Mouse (Mus musculus) Patski (cell line): ENCODE measurements at regions not wholly inside any gene's neighbourhood (a gene's known extent, or its start where the extent isn't known, plus 50 kb on each side); places are given as distances from the start of the nearest gene placed in this dataset.

Experiments
- ATAC-seq: fragments of 100-300 bp; one replicate; pipeline ENCODE4 v1.8.0; 2021
- CTCF ChIA-PET: fragments of 350-600 bp; sonication (Branson Sonifier 250); formaldehyde crosslinking; loops from one replicate; lab custom pipeline; 2022; ENCODE audit warnings: inconsistent platforms; lab: Charles Lee
- POLR2A ChIA-PET: fragments of 350-600 bp; sonication (Branson Sonifier 250); formaldehyde crosslinking; loops from one replicate; lab custom pipeline; 2022; ENCODE audit warnings: antibody characterized with exemption, inconsistent platforms; lab: Charles Lee
- DNase-seq: peaks from one replicate; pipeline ENCODE4 v3.0.0-alpha.2; 2011; ENCODE audit warnings: low read depth, low spot score
- H3K27me3 ChIP-seq: fragments of 371-371 bp; one replicate; pipeline ENCODE4 v1.5.1; 2021
- CTCF ChIP-seq: fragments of 100-300 bp; IDR thresholded peaks from one replicate; pipeline ENCODE4 v1.5.1; 2021
- in situ Hi-C: fragments of 300-500 bp; cut with MboI; formaldehyde crosslinking; loops from 3 replicates; pipeline ENCODE4 v1.11.1; 2018; ENCODE audit warnings: low pct_unique_long_range_greater_than_20kb, mixed read lengths

- no peak for ATAC-seq
- H3K27me3 ChIP-seq, result no peaks in the 10 kb centered on the region
- in situ Hi-C loops, result loop anchor here (25.0 kb wide), 1 partner anchor 1398 kb away; the partner anchor contains the start of gene Zxdc
- ChIA-PET CTCF (no interaction called here), POLR2A (interaction anchor here (0.8 kb wide), 1 partner anchor 12 kb away, joined by 3 read pairs; no protein-coding TSS in a partner anchor)
- TF ChIP-seq CTCF, result no peak
- no peak for DNase-seq
Measured at GRCm38 (mm10) chr6:88964071-88964470, 62.0 kb downstream of the Tpra1 start.

DNA sequence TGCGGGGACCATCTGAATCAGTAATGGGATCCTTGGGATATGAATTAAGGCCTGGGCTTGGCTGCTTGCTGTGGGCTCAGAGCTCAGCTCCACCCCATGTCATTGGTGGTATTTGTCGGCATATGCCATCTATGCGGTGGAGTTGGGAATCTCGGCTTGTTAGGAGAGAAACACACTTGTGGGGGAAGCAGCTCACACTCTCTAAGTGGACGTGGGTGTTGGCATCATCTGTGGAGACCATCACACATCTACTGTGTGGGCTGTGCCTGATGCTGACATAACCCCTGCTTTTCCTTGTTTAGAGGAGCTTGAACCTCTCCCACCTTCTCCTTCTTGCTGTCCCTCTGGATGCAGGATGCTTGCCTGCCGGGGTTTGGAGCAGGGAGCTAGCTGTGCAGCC lies 62.9 kb downstream of the Tpra1 start:
- ATAC-seq (no peak), DNase-seq (no peak)
- TF ChIP-seq CTCF, result no peak
- in situ Hi-C loops, result loop anchor here (25.0 kb wide), 1 partner anchor 1397 kb away; the partner anchor contains the start of gene Zxdc
- CTCF ChIA-PET, result interaction anchor here (0.8 kb wide), 1 partner anchor 23 kb away, joined by 3 read pairs; no protein-coding TSS in a partner anchor
- POLR2A ChIA-PET, result interaction anchor here (0.6 kb wide), 1 partner anchor 42 kb away, joined by 4 read pairs; no protein-coding TSS in a partner anchor
- no peaks in the 10 kb centered on the region for H3K27me3 ChIP-seq

GRCm38 (mm10) chr6:88965361-88966226 lies 63.5 kb downstream of the Tpra1 start:
- TF ChIP-seq CTCF, result no peak
- ChIA-PET POLR2A (interaction anchor here (0.6 kb wide), 1 partner anchor 42 kb away, joined by 4 read pairs; no protein-coding TSS in a partner anchor), CTCF (interaction anchor here (0.8 kb wide), 1 partner anchor 24 kb away, joined by 3 read pairs; no protein-coding TSS in a partner anchor)
- DNase-seq (no peak), ATAC-seq (no peak)
- H3K27me3 ChIP-seq, result no peaks in the 10 kb centered on the region
- in situ Hi-C loops, result loop anchor here (25.0 kb wide), 1 partner anchor 1397 kb away; the partner anchor contains the start of gene Zxdc

DNA sequence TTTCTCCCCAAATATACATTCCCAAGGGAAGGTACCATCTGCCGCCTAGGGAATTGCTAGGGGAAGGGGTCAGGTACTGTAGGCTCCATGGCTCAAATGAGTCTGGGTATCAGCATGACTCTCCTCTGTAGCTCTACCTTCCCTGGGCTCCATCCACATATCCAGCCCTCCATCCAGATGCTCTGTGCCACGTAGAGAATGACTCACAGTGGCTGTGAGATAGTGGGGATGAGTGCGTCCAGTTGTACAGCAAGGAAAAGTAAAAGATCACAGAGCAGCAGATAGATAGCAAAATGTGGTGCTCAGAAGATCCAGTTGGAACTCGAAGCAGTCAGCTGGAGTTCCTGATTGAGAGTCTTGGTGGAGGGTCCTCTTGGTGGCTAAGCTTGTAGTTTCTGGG lies 64.5 kb downstream of the Tpra1 start:
- no peaks in the 10 kb centered on the region for H3K27me3 ChIP-seq
- no peak for DNase-seq
- ChIA-PET POLR2A (no interaction called here), CTCF (interaction anchor here (1.5 to 2.8 kb wide), 2 partner anchors 10 to 13 kb away, joined by 6 to 10 read pairs; no protein-coding TSS in a partner anchor)
- no peak for ATAC-seq
- TF ChIP-seq CTCF, result no peak
- in situ Hi-C loops, result loop anchor here (25.0 kb wide), 1 partner anchor 1396 kb away; the partner anchor contains the start of gene Zxdc

DNA sequence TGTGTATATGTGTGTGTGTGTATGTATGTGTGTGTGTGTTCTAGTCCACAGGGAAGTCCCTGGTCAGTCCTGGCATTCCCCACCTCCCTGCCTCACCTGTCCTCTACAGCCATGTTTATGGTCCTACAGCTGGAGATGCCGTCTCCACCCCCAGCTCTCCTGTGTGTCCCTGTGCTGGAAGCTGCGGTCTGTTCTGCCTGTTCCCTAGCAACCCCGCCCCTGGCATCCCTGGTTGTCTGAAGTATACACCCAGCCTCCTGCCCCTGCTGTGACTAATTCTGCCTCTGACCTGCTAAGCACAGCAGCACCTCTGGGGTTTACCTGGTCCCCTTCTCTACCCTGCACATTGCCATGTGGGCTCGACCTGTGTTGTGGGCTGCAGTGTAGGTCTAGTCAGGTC lies 66.8 kb downstream of the Tpra1 start:
- TF ChIP-seq CTCF, result no peak
- in situ Hi-C loops, result loop anchor here (25.0 kb wide), 1 partner anchor 1393 kb away; the partner anchor contains the start of gene Zxdc
- H3K27me3 ChIP-seq, result no peaks in the 10 kb centered on the region
- no peak for DNase-seq
- no peak for ATAC-seq
- ChIA-PET CTCF (interaction anchor here (1.1 to 2.8 kb wide), 2 partner anchors 13 to 382 kb away, joined by 3 to 10 read pairs; no protein-coding TSS in a partner anchor), POLR2A (no interaction called here)

DNA sequence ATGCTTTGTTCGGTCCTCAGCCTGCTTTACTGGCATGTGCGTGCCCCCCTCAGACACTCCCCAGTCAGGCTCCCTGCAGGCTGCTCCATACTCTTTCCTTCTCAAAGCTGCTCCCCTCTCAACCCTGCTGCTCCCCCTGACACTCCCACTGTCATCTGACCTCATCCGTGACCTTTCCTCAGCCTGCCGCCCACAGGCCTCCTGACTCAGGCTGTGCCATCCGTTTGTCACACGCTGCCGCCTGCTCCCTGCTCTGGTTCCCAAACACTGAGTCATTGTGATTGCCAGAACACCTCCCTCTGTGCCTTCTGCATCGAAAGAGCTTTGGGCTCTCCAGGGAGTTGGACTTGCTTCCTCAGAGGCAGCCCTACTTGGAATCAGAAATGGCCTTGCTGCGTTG lies 69.7 kb downstream of the Tpra1 start:
- ATAC-seq (peak; percentile 79), DNase-seq (peak; percentile 46)
- in situ Hi-C loops, result loop anchor here (5.0 to 25.0 kb wide), 2 partner anchors 34 to 1391 kb away; partner anchors contain the start of gene Zxdc
- no peaks in the 10 kb centered on the region for H3K27me3 ChIP-seq
- ChIA-PET POLR2A (interaction anchor here (0.8 kb wide), 1 partner anchor 374 kb away, joined by 3 read pairs; no protein-coding TSS in a partner anchor), CTCF (interaction anchor here (0.8 to 1.3 kb wide), 3 partner anchors 8 to 30 kb away, joined by 3 to 7 read pairs (median 3); no protein-coding TSS in a partner anchor)
- no peak for TF ChIP-seq CTCF

GRCm38 (mm10) chr6:88974457-88974856 lies 72.4 kb downstream of the Tpra1 start:
- no peak for TF ChIP-seq CTCF
- ATAC-seq (no peak), DNase-seq (no peak)
- POLR2A ChIA-PET, result interaction anchor here (0.9 kb wide), 1 partner anchor 38 kb away, joined by 4 read pairs; no protein-coding TSS in a partner anchor
- CTCF ChIA-PET, result no interaction called here
- H3K27me3 ChIP-seq, result no peaks in the 10 kb centered on the region
- in situ Hi-C loops, result loop anchor here (5.0 to 25.0 kb wide), 2 partner anchors 37 to 1388 kb away; partner anchors contain the start of gene Zxdc

DNA sequence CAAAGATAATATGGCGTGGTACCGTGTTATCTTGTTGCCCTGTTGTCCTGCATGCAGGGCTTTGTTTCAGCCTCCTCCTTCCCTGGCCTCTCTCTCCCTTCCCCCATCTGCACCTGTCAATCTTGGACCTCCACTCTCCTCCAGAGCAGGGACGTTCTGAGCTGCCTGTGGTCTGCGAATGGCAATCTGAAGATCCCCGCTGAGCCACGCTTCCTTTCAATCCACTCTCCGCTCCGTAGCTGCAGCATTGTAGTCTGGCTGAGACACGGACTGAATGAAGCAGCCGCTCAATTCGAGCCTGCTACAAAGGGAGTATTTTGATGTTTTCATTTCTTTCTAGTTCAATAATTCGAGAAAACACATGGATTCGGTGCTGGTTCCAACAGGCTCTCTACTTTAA lies 74.5 kb downstream of the Tpra1 start:
- in situ Hi-C loops, result no loop called here
- DNase-seq (no peak), ATAC-seq (no peak)
- H3K27me3 ChIP-seq, result no peaks in the 10 kb centered on the region
- ChIA-PET POLR2A (no interaction called here), CTCF (interaction anchor here (1.8 kb wide), 1 partner anchor 15 kb away, joined by 6 read pairs; no protein-coding TSS in a partner anchor)
- TF ChIP-seq CTCF, result no peak

DNA sequence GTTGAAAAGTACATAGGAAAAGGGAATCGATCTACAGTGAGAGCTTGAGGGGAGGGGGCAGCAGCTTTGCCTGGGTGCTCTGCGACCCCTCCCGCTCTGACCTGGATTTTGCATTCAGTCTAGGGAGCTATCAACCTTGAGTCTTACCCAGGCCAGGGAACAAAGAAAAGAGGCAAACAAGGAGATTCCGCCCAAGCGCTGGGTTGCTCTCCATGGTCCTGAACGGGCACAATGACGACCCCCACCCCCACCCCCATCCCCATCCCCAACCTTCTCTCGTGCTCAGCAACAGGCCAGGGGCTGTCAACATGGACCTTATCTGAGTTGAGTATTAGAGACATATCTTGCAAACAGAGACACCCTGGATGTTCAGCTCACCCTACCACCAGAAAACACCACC lies 74.9 kb downstream of the Tpra1 start:
- POLR2A ChIA-PET, result no interaction called here
- no peaks in the 10 kb centered on the region for H3K27me3 ChIP-seq
- no peak for ATAC-seq
- no peak for DNase-seq
- no peak for TF ChIP-seq CTCF
- in situ Hi-C loops, result no loop called here
- CTCF ChIA-PET, result interaction anchor here (1.8 kb wide), 1 partner anchor 16 kb away, joined by 6 read pairs; no protein-coding TSS in a partner anchor

DNA sequence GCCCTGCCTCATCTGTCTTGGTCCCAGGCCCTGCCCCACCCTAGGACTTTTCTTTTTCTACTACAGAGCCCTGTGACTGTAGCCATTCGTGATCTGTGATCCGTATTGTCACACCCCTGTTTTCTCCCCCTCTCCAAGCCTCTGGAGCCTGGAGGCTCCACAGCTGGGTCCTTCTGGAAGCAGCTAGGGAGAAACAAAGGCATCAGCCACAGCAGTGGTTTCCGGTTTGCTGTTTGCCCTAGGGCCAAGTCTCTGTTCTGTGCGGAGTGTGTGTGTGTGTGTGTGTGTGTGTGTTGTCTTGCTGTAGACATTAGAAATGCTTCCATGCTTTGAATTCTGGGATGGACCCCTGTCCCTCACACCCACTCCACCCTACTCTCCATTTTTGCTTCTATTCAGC lies 76.9 kb downstream of the Tpra1 start:
- TF ChIP-seq CTCF, result no peak
- no peak for DNase-seq
- ChIA-PET POLR2A (no interaction called here), CTCF (interaction anchor here (1.5 to 1.8 kb wide), 4 partner anchors 12 to 381 kb away, joined by 3 to 9 read pairs (median 6); no protein-coding TSS in a partner anchor)
- ATAC-seq, result no peak
- in situ Hi-C loops, result no loop called here
- no peaks in the 10 kb centered on the region for H3K27me3 ChIP-seq
